Mouse (Mus musculus) neutrophil, adult 83 days (primary cell): Measurements from ENCODE around the gene Csf3r. TPM values are rescaled to one million over a fixed set of nuclear protein-coding genes. Genes with fewer than 3 reads are reported as not detected.

Experiments
- total RNA-seq, 2 experiments: library from RNA; stranded (reverse); gene quantifications; one replicate each; pipeline ENCODE4 v1.2.4; 2023

The Csf3r gene
- 1,000 to 10,000 TPM in 1 of 2 experiments, 100 to 1,000 TPM in 1; 994 to 1,173 TPM for total RNA-seq

GRCm38 (mm10) chr4:126024303-126024900 lies at the start of gene Csf3r:
Gene Csf3r, plus strand, starts transcription at chr4:126024550.

GRCm38 (mm10) chr4:126046851-126047585 lies 22.7 kb downstream of the Csf3r start, which contains the start of gene Mrps15:
Gene Mrps15, plus strand, starts transcription at chr4:126046925.

GRCm38 (mm10) chr4:126058134-126058996 lies 34.0 kb downstream of the Csf3r start, which contains the start of gene Oscp1:
Gene Oscp1, plus strand, starts transcription at chr4:126058565.

Other genes with a start within 250 kb of the Csf3r start
- 10 to 100 TPM; 41.7 to 42.0 TPM for gene Mrps15, start 22.4 kb downstream of the Csf3r start, total RNA-seq
- 10 to 100 TPM in 1 of 2 experiments, 1 to 10 TPM in 1; 7.3 to 11.1 TPM for gene Oscp1, start 34.0 kb downstream of the Csf3r start, total RNA-seq
- 10 to 100 TPM; 30.0 TPM for gene Lsm10, start 72.1 kb downstream of the Csf3r start, total RNA-seq
- gene Stk40, start 79.4 kb downstream of the Csf3r start, total RNA-seq, result 10 to 100 TPM; 59.0 to 63.9 TPM
- 1 to 10 TPM; 1.5 to 2.8 TPM for gene Eva1b, start 123.2 kb downstream of the Csf3r start, total RNA-seq
- gene Sh3d21, start 138.9 kb downstream of the Csf3r start, total RNA-seq, result under 1 TPM; 0.20 to 0.46 TPM
- gene Thrap3, start 178.2 kb downstream of the Csf3r start, total RNA-seq, result 100 to 1,000 TPM; 223 to 234 TPM
- 100 to 1,000 TPM in 1 of 2 experiments, 10 to 100 TPM in 1; 93.0 to 105 TPM for gene Map7d1, start 231.8 kb downstream of the Csf3r start, total RNA-seq
- 10 to 100 TPM; 31.3 to 33.9 TPM for gene Trappc3, start 237.8 kb downstream of the Csf3r start, total RNA-seq